Mouse (Mus musculus) liver, embryonic 11.5 days (tissue): ENCODE results near the gene Ehd4. TPM values are rescaled to one million over a fixed set of nuclear protein-coding genes. Genes with fewer than 3 reads are reported as not detected.
A peak's percentile ranks its signal among the peaks of the same experiment; 100 is the strongest.

Experiments used
- ATAC-seq: fragments of 200-750 bp; cut with Nextera tagmentation; replicated peaks from 2 replicates; pipeline ENCODE4 v1.8.0; 2017; ENCODE audit warnings: moderate number of reproducible peaks, mild to moderate bottlenecking, moderate TSS enrichment, moderate library complexity; ENCODE audit not compliant: low FRiP score
- DNase-seq: peaks from one replicate; pipeline ENCODE4 v3.0.0-alpha.2; 2017; ENCODE audit warnings: low spot score
- H3K27ac ChIP-seq: fragments of 300-500 bp; sonication (generic); 2 replicates; pipeline ENCODE4 v1.5.1; 2014; ENCODE audit warnings: mild to moderate bottlenecking, low read depth, low read length, control low read depth
- H3K27me3 ChIP-seq: fragments of 300-500 bp; sonication (generic); replicated peaks from 2 replicates; pipeline ENCODE4 v1.6.1; 2014; ENCODE audit warnings: low read length, mixed read lengths; ENCODE audit not compliant: control insufficient read depth, insufficient read depth
- H3K36me3 ChIP-seq: fragments of 300-500 bp; sonication (generic); 2 replicates; pipeline ENCODE4 v1.6.1; 2014; ENCODE audit warnings: mild to moderate bottlenecking, low read length, moderate library complexity, mixed read lengths; ENCODE audit not compliant: control insufficient read depth, insufficient read depth
- H3K4me1 ChIP-seq: fragments of 300-500 bp; sonication (generic); replicated peaks from 2 replicates; pipeline ENCODE4 v1.6.1; 2014; ENCODE audit warnings: low read length, mixed read lengths; ENCODE audit not compliant: control insufficient read depth, insufficient read depth
- H3K4me2 ChIP-seq: fragments of 300-500 bp; sonication (generic); 2 replicates; pipeline ENCODE4 v1.6.1; 2014; ENCODE audit warnings: mild to moderate bottlenecking, control low read depth, moderate library complexity
- H3K4me3 ChIP-seq: fragments of 300-500 bp; sonication (generic); 2 replicates; pipeline ENCODE4 v1.5.1; 2014; ENCODE audit warnings: low read depth, low read length, control low read depth
- H3K9ac ChIP-seq: fragments of 300-500 bp; sonication (generic); 2 replicates; pipeline ENCODE4 v1.6.1; 2014; ENCODE audit warnings: low read depth, low read length, control low read depth
- H3K9me3 ChIP-seq: fragments of 300-500 bp; sonication (generic); 2 replicates; pipeline ENCODE4 v1.6.1; 2016; ENCODE audit warnings: low read length, inconsistent platforms, mixed read lengths; ENCODE audit not compliant: control insufficient read depth
- WGBS: fragments of 180-500 bp; shearing (Covaris S2); extraction: QIAGEN DNeasy Blood & Tissue Kit; methylation state at CpG from one replicate; pipeline ENCODE4 v1.1.7; 2014; 5-methylcytosine and 5-hydroxymethylcytosine counted together
- polyA plus RNA-seq: library from polyadenylated mRNA; unstranded; fragments of >200 nt; fragmentation: Nextera tagmentation; extraction: Ambion mirVana; gene quantifications from 2 replicates; pipeline ENCODE4 v1.2.1, GENCODE M21; 2014

The Ehd4 gene
- polyA plus RNA-seq, 1 experiment from 2014 or later, result 24.1 TPM

- H3K36me3 ChIP-seq, result no peaks in the 10 kb centered on the region
- 90% methylated on average over 2 of the region's 2 CpGs for WGBS
- H3K9me3 ChIP-seq, result no peaks in the 10 kb centered on the region
- DNase-seq, result no peak
- H3K4me1 ChIP-seq, result peaks cover 3% of the 10 kb centered on the region; the same call in 1 of the 2 replicates
- H3K27me3 ChIP-seq, result no peaks in the 10 kb centered on the region
- H3K9ac ChIP-seq, result no peak overlapping the region
- H3K4me3 ChIP-seq, result no peak overlapping the region
- H3K27ac ChIP-seq, result no peak overlapping the region
- no peak overlapping the region for H3K4me2 ChIP-seq
- ATAC-seq, result no peak
Measured at GRCm38 (mm10) chr2:120087897-120088296, 66.5 kb downstream of the Ehd4 start.

- Histone ChIP-seq H3K9me3 (no peaks in the 10 kb centered on the region), H3K4me1 (peaks cover 3% of the 10 kb centered on the region; the same call in 1 of the 2 replicates), H3K27ac (no peak overlapping the region), H3K9ac (no peak overlapping the region), H3K27me3 (no peaks in the 10 kb centered on the region), H3K4me3 (no peak overlapping the region), H3K36me3 (no peaks in the 10 kb centered on the region), H3K4me2 (no peak overlapping the region)
- no peak for DNase-seq
- 83% methylated on average over 3 of the region's 3 CpGs for WGBS
- no peak for ATAC-seq
Measured at GRCm38 (mm10) chr2:120087391-120087790, 67.0 kb downstream of the Ehd4 start.

DNA sequence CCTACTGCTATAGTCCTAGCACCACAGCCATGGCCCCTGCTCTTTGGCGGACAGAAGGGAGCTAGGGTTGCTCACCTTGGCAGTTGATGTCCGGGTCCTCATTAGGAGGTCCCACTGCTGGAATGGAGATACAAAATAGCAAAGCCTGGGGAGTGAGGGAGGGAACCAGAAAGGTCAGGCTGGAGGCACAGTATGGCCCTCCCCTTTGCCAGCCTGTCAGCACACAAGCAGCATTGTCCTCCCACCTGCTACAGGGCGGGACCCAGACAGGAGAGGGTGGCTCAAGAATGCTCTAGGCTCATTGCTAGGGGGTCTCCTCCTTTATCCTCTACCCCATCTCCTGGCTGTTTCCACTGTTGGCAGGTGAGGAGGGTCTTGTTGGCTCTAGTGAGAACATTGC lies 68.4 kb downstream of the Ehd4 start:
- DNase-seq (no peak), ATAC-seq (no peak)
- Histone ChIP-seq H3K4me2 (no peak overlapping the region), H3K4me3 (no peak overlapping the region), H3K9ac (no peak overlapping the region), H3K4me1 (peaks cover 3% of the 10 kb centered on the region; the same call in 1 of the 2 replicates), H3K27me3 (no peaks in the 10 kb centered on the region), H3K27ac (no peak overlapping the region), H3K36me3 (no peaks in the 10 kb centered on the region), H3K9me3 (no peaks in the 10 kb centered on the region)
- 85% methylated on average over 3 of the region's 3 CpGs for WGBS

DNA sequence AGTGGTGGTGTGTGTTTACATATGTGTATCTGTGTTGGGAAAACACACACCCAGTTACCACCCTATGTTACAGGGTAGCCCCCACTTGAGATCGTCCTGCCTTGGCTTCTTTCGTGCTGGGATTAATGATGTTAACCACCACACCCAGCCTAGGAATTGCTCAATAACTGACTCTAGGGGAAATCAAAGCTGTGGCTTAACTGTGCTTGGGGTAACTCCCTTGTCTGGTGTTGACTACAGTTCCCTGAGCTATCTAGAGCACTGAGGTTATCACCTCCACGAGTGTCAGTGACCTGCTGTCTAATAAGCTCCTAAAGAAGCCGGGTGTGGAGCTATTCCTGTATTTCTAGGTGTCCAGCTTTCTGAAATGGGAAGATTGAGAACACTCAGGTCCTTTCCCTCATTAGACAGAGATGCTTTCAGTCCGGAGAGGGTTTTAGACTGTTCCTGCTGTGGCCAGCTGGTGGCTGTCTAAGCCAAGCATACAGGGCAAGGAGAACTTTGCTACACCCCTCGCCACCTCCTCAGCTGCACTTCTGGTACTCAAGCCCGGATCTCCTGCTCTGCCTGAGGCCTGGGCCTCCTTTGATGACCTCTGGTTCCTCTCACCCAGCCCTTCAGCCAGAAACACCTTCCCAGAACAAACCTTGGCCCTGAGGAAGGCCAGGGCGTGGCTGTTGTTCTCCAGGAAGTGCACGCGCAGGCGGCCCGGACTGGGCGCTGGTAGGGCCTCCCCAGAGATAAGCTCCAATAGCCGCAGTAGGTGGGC lies 69.6 kb downstream of the Ehd4 start:
- no peaks in the 10 kb centered on the region for H3K36me3 ChIP-seq
- no peaks in the 10 kb centered on the region for H3K27me3 ChIP-seq
- H3K4me2 ChIP-seq, result no peak overlapping the region
- H3K9ac ChIP-seq, result no peak overlapping the region
- H3K27ac ChIP-seq, result no peak overlapping the region
- 58% methylated on average over 14 of the region's 14 CpGs for WGBS
- no peaks in the 10 kb centered on the region for H3K9me3 ChIP-seq
- H3K4me1 ChIP-seq, result peaks cover 3% of the 10 kb centered on the region; the same call in 1 of the 2 replicates
- no peak for ATAC-seq
- H3K4me3 ChIP-seq, result no peak overlapping the region
- no peak for DNase-seq

- Histone ChIP-seq H3K27me3 (peaks cover 2% of the 10 kb centered on the region), H3K9ac (no peak overlapping the region), H3K4me1 (peaks cover 3% of the 10 kb centered on the region; the same call in 1 of the 2 replicates), H3K9me3 (no peaks in the 10 kb centered on the region), H3K4me3 (no peak overlapping the region), H3K4me2 (no peak overlapping the region), H3K36me3 (no peaks in the 10 kb centered on the region), H3K27ac (no peak overlapping the region)
- ATAC-seq, result no peak
- no peak for DNase-seq
- WGBS, result 79% methylated on average over 2 of the region's 2 CpGs
Measured at GRCm38 (mm10) chr2:120082416-120082815, 72.0 kb downstream of the Ehd4 start.

- H3K27me3 ChIP-seq, result peaks cover 28% of the 10 kb centered on the region
- peak; percentile 61 for DNase-seq
- H3K9me3 ChIP-seq, result no peaks in the 10 kb centered on the region
- peaks cover 7% of the 10 kb centered on the region; the same call in 1 of the 2 replicates for H3K4me1 ChIP-seq
- no peaks in the 10 kb centered on the region for H3K36me3 ChIP-seq
- 4% methylated on average over 36 of the region's 36 CpGs for WGBS
- H3K4me3 ChIP-seq, result peak overlapping the region; percentile 37
- no peak overlapping the region for H3K27ac ChIP-seq
- no peak for ATAC-seq
- no peak overlapping the region for H3K9ac ChIP-seq
- H3K4me2 ChIP-seq, result peak overlapping the region; percentile 68
Measured at GRCm38 (mm10) chr2:120076076-120076705, 78.2 kb downstream of the Ehd4 start.

DNA sequence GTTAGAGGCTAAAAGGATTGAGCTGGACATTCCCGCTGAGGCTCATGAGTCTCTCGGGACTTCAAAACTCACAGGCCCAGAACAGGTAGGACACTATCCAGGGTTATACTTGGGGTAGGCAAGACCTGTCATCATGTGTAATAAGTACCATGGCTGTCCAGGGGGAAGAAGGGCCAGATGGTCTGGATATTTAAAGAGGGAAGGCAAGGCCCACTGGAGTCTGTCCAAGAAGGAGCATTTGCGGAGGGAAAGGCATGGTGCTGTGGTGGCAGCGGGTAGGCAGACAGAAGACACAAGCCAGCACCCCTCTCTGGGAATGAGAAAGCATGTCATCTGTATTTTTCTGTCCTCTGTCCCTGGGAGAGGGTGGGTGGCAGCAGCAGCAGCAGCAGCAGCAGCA lies 80.3 kb downstream of the Ehd4 start:
- Histone ChIP-seq H3K9me3 (no peaks in the 10 kb centered on the region), H3K9ac (no peak overlapping the region), H3K4me3 (no peak overlapping the region), H3K27ac (no peak overlapping the region), H3K36me3 (no peaks in the 10 kb centered on the region), H3K4me2 (no peak overlapping the region), H3K27me3 (peaks cover 28% of the 10 kb centered on the region), H3K4me1 (peaks cover 7% of the 10 kb centered on the region; the same call in 1 of the 2 replicates)
- WGBS, result 84% methylated on average over 4 of the region's 4 CpGs
- no peak for DNase-seq
- no peak for ATAC-seq

- Histone ChIP-seq H3K36me3 (no peaks in the 10 kb centered on the region), H3K4me2 (no peak overlapping the region), H3K9ac (no peak overlapping the region), H3K4me3 (no peak overlapping the region), H3K9me3 (no peaks in the 10 kb centered on the region), H3K4me1 (no peaks in the 10 kb centered on the region), H3K27me3 (peaks cover 2% of the 10 kb centered on the region; the same call in 1 of the 2 replicates), H3K27ac (no peak overlapping the region)
- ATAC-seq (no peak), DNase-seq (no peak)
- whole genome bisulfite sequencing, result 75% methylated on average over 8 of the region's 8 CpGs
Measured at GRCm38 (mm10) chr2:120069466-120069990, 84.9 kb downstream of the Ehd4 start.
